Mouse (Mus musculus) cerebellum, adult 2 months (tissue): ENCODE data around the gene Rubcn.

Experiments used
- CTCF ChIP-seq: fragments of 200-500 bp; IDR thresholded peaks from 2 replicates; pipeline ENCODE4 v1.5.1; 2011; ENCODE audit warnings: low read depth, mild to moderate bottlenecking, control low read depth, low read length, moderate library complexity, borderline replicate concordance; ENCODE audit not compliant: insufficient read depth
- POLR2A ChIP-seq: fragments of 200-500 bp; IDR thresholded peaks from 2 replicates; pipeline ENCODE4 v1.6.1; 2011; ENCODE audit warnings: low read length, control low read depth, borderline replicate concordance; ENCODE audit not compliant: insufficient read depth

GRCm38 (mm10) chr16:32847103-32847502, 30.5 kb downstream of the Rubcn start:
- TF ChIP-seq CTCF (no peak), POLR2A (no peak)
